Mouse (Mus musculus) cerebellum, adult 2 months (tissue): ENCODE data around the gene Nradd.

Experiments
- CTCF ChIP-seq: fragments of 200-500 bp; IDR thresholded peaks from 2 replicates; pipeline ENCODE4 v1.5.1; 2011; ENCODE audit warnings: low read depth, mild to moderate bottlenecking, control low read depth, low read length, moderate library complexity, borderline replicate concordance; ENCODE audit not compliant: insufficient read depth
- POLR2A ChIP-seq: fragments of 200-500 bp; IDR thresholded peaks from 2 replicates; pipeline ENCODE4 v1.6.1; 2011; ENCODE audit warnings: low read length, control low read depth, borderline replicate concordance; ENCODE audit not compliant: insufficient read depth

GRCm38 (mm10) chr9:110659521-110659920, 35.3 kb upstream of the Nradd start:
- TF ChIP-seq CTCF (no peak), POLR2A (no peak)
